Mouse (Mus musculus) urinary bladder, adult 2 months (tissue): ENCODE data around the gene 4930486L24Rik. TPM values are rescaled to one million over a fixed set of nuclear protein-coding genes. Genes with fewer than 3 reads are reported as not detected.
"Not testable (repeated sequence)": the region's sequence is repeated elsewhere in the genome, so short reads cannot be mapped to it uniquely, and the experiment has no call there.

ENCODE experiments used
- DNase-seq: peaks from one replicate; pipeline ENCODE4 v3.0.0; 2022; ENCODE audit warnings: low spot score
- polyA plus RNA-seq: library from polyadenylated mRNA; depleted of rRNA; stranded (reverse); fragments of >200 nt; gene quantifications from 2 replicates; pipeline ENCODE4 v1.2.3, GENCODE M21; 2012; rRNA removed

The 4930486L24Rik gene
- 0.32 TPM in 2 replicates for polyA plus RNA-seq

DNA sequence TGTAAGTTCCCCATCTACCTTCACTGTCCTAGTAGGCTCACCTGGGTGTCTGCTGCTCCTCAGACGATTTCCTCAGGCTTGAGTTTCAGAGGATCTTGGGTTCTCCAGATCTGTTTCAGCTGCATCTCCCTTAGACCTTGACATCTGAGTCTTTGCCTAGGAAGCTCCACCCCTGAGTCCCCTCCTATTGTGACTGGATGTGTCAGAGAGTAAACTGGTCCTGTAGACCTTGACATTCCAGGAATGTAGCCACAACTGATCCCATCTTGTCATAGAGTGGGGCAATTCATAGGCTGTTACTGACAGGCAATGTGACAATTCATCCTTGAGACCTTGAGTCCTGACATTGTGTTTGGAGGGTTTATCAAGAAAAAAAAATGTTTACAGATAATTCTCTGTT, at the start of gene 4930486L24Rik:
TSS of gene 4930486L24Rik (minus strand) at position 195 of the 400 bp plus-strand sequence.
- DNase-seq = no peak

DNA sequence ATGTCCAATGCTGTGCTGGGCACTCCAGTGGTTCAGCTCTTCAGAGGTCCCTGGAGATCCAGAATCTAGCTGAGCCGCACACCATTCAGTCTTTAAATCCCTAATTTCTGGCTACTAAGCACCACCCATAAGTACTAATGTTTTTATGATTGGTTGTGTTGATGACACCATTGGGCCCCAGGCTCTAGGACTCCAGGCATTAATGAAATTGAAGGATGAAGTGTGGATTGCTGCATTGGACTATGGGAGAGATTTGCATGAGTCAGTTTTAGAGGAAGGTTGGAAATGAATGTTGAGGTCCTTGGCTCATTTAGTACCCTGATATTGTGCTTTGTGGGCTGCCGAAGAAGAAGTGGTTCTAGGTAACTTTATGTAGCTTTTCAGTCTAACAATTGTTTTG, 40.5 kb upstream of the 4930486L24Rik start, which contains the start of gene Tpbpb:
TSS of gene Tpbpb (minus strand) at position 101 of the 400 bp plus-strand sequence.
- not testable (repeated sequence) for DNase-seq

- no peak for DNase-seq
Observed at GRCm38 (mm10) chr13:60897328-60897727, 33.1 kb upstream of the 4930486L24Rik start, which contains the start of gene Ctla2b. Ctla2b (minus strand) TSS chr13:60897447.

DNA sequence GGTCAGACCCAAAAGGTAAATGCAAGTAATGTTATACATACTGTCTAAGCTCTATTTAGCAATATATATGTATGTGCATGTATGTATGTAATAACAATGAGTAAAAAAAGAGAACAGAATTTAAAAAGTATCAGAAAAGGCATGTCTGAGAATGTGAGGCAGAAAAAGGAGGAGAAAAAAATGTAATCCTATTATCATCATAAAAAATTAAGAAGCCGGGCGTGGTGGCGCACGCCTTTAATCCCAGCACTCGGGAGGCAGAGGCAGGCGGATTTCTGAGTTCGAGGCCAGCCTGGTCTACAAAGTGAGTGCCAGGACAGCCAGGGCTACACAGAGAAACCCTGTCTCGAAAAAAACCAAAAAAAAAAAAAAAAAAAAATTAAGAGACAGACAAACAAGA, 32.5 kb upstream of the 4930486L24Rik start, which contains the start of gene Gm49392:
TSS of gene Gm49392 (minus strand) at position 101 of the 400 bp plus-strand sequence.
- not testable (repeated sequence) for DNase-seq

GRCm38 (mm10) chr13:60895406-60896160, 31.3 kb upstream of the 4930486L24Rik start:
- no peak for DNase-seq

DNA sequence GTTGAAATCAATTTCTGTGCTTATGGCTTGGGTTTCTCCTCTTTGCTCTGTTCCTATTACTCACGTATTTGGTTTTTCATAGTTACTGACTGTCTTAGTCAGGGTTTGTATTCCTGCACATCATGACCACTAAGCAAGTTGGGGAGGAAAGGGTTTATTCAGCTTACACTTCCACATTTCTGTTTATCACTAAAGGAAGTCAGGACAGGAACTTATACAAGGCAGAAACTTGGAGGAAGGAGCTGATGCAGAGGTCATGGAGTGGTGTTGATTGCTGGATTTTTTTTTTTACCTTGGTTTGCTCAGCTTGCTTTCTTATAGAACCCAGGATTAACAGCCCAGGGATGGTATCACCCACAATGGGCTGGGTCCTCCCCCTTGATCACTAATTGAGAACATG, 28.0 kb upstream of the 4930486L24Rik start:
- DNase-seq = no peak

- no peak for DNase-seq
Observed at GRCm38 (mm10) chr13:60848241-60849120, 15.8 kb downstream of the 4930486L24Rik start.

- DNase-seq = no peak
Observed at GRCm38 (mm10) chr13:60843153-60843552, 21.1 kb downstream of the 4930486L24Rik start.

GRCm38 (mm10) chr13:60842703-60843102, 21.6 kb downstream of the 4930486L24Rik start:
- no peak for DNase-seq

DNA sequence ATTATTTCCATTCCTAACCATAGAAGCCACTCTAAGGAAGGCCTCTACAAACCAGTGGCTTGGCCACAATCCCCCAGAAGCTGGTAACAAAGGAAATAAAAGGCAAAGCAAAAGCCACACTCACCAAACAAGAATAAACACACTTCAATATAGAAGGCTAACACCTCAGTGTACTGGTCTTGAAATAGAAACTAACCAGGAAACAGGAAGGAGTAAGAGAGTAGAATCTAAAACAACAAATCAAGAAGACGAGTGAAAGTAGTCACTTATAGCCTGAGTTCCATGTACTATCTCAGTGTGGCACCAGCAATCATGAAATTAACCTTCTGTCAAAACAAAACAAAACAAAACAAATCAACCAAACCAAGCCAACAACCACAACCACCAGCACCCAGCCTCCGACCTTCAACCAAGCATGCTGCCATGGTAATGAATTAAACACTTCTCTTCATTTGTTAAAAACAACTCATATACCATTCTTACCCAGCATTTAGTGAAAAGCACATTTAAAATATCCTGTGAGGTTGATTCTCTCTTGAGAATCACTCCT, 24.8 kb downstream of the 4930486L24Rik start:
- no peak for DNase-seq

- no peak for DNase-seq
Observed at GRCm38 (mm10) chr13:60826052-60826451, 38.2 kb downstream of the 4930486L24Rik start.

DNA sequence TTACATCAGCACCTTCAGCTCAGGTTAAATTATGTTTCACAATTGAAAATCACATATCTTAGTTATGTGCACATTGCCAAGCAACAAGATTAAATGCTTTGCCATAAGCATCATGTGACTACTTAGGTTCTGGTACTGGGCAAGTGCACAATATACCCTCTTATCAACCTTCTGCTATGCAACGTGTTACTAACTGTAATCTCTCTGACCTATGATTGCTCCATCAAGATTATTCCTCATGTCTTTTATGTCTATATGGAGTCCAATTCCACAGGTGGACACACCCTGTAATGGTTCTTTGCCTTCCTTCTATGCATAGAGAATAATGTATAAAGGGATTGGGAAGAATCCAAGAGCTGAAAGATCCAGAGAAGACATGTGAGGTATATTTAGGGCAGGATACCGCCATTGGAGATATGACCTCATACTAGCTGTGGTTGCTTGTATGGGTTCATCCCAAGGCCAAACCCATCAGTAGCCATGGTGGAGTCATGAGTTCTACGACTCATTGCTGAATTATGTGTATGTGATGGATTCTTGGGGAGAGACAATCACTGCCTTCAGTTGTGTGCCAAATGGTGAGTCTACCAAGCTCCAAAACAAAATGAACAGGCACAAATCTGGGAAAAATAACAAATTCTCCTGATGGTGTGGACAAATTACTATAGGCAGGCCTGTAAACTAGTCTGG, 43.6 kb downstream of the 4930486L24Rik start:
- DNase-seq = no peak

DNA sequence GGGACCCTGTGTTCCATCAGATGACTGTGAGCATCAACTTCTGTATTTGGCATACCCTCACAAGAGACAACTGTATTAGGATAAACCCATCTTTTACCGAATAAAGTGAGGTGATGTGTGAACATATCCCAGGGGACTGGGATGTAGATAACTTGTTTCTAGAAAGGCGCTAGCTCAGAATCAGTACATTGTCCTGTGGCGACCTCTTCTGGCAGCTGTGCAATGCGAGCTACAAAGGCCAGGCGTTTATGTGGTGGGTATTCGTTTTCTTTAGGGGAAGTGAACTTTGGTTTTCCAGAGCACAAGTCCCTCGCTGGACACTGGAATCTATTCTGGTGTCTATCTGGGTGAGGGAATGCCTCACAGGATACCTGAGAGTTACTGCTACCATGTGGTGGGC, 44.8 kb downstream of the 4930486L24Rik start:
- no peak for DNase-seq

DNA sequence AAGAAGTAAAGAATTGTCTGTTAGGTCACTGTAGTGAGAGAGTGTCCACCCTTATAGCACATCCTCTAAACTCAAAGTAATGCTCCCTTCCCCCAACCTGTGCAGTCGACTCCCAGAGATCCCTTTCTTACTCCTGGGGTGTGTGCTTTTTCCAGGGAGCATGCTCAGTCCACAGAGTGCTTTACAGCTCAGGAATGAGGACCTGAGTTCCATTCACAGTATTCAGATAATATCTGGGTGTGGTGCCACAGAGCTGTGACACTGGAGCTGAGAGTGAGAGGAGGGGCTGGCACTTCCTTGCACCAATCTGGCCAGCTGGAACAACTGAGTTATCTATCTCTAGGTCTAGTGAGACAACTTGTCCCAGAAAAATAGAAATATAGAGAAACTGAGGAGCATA, 50.6 kb downstream of the 4930486L24Rik start:
- no peak for DNase-seq

GRCm38 (mm10) chr13:60812768-60813167, 51.5 kb downstream of the 4930486L24Rik start:
- no peak for DNase-seq

DNA sequence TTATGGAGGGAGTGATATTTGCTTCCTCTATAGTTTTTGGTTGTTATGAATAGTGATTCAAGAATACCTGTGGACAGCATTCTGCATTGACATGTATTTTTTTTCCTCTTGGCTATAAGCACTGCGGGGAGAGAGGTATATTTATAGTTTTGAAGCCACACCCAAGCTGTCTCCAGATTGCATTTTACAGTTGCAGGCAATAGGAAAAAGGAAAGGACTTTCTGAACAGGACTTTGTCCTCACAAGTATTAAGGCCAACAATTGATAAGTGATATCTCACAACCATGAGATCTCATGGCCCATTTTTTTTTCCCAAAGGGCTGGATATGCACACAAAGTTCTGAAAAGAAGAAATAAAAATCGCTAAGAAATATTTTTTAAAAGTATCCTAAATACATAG, 54.6 kb downstream of the 4930486L24Rik start:
- no peak for DNase-seq

- no peak for DNase-seq
Observed at GRCm38 (mm10) chr13:60802749-60803148, 61.5 kb downstream of the 4930486L24Rik start, which contains the start of gene Ctsll3. Ctsll3 (minus strand) TSS chr13:60802849.
